Mouse (Mus musculus) hindbrain, embryonic 14.5 days (tissue): ENCODE measurements around the gene Ftcd. TPM values are rescaled to one million over a fixed set of nuclear protein-coding genes. Genes with fewer than 3 reads are reported as not detected.

Experiments
- ATAC-seq: fragments of 200-750 bp; cut with Nextera tagmentation; 2 replicates; pipeline ENCODE4 v1.8.0; 2017; ENCODE audit warnings: moderate number of reproducible peaks, mild to moderate bottlenecking, moderate TSS enrichment, moderate library complexity; ENCODE audit not compliant: low FRiP score
- DNase-seq: peaks from one replicate; pipeline ENCODE4 v3.0.0-alpha.2; 2015; ENCODE audit warnings: low spot score
- H3K27ac ChIP-seq: fragments of 300-500 bp; sonication (generic); 2 replicates; pipeline ENCODE4 v1.5.1; 2014; ENCODE audit warnings: mild to moderate bottlenecking, moderate library complexity
- H3K27me3 ChIP-seq: fragments of 300-500 bp; sonication (generic); 2 replicates; pipeline ENCODE4 v1.6.1; 2014; ENCODE audit warnings: mild to moderate bottlenecking, low read length, mixed read lengths; ENCODE audit not compliant: control insufficient read depth, insufficient read depth
- H3K36me3 ChIP-seq: fragments of 300-500 bp; sonication (generic); replicated peaks from 2 replicates; pipeline ENCODE4 v1.6.1; 2014; ENCODE audit not compliant: control insufficient read depth, insufficient read depth
- H3K4me1 ChIP-seq: fragments of 300-500 bp; sonication (generic); replicated peaks from 2 replicates; pipeline ENCODE4 v1.6.1; 2014; ENCODE audit warnings: antibody characterized with exemption, low read length, mixed read lengths; ENCODE audit not compliant: control insufficient read depth, insufficient read depth
- H3K4me2 ChIP-seq: fragments of 300-500 bp; sonication (generic); replicated peaks from 2 replicates; pipeline ENCODE4 v1.6.1; 2014; ENCODE audit warnings: mild to moderate bottlenecking, moderate library complexity
- H3K4me3 ChIP-seq: fragments of 300-500 bp; sonication (generic); replicated peaks from 2 replicates; pipeline ENCODE4 v1.5.1; 2014; ENCODE audit warnings: mild to moderate bottlenecking, low read length
- H3K9ac ChIP-seq: fragments of 300-500 bp; sonication (generic); 2 replicates; pipeline ENCODE4 v1.6.1; 2014
- H3K9me3 ChIP-seq: fragments of 300-500 bp; sonication (generic); 2 replicates; pipeline ENCODE4 v1.6.1; 2016; ENCODE audit warnings: low read length; ENCODE audit not compliant: control insufficient read depth
- WGBS: fragments of 180-500 bp; shearing (Covaris S2); extraction: QIAGEN DNeasy Blood & Tissue Kit; methylation state at CpG from one replicate; pipeline ENCODE4 v1.1.7; 2014; 5-methylcytosine and 5-hydroxymethylcytosine counted together
- polyA plus RNA-seq: library from polyadenylated mRNA; unstranded; fragments of >200 nt; fragmentation: Nextera tagmentation; extraction: Ambion mirVana; gene quantifications from 2 replicates; pipeline ENCODE4 v1.2.1, GENCODE M21; 2014

Ftcd gene
- polyA plus RNA-seq, 1 experiment from 2014 or later, result not detected

DNA sequence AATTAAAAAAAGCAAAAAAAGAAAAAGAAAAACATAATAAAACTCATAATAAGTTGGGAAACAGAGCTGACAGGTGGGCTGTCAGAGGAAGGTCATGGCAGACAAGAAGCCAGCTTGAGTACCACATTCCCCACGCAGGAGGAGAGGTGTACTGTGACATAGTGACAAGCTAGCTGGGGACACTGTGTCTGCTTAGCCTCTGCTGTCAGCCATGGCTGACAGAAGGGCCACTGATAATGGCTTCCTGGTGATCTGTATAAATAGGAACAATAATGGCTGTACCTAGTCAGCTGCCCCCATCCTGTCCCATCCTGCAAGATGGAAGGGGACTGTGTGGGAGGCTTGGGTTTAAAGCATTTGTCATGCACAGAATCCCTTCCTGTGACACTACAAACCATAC is 10.7 kb downstream of the Ftcd start:
- H3K9me3 ChIP-seq, result no peaks in the 10 kb centered on the region
- no peaks in the 10 kb centered on the region for H3K4me1 ChIP-seq
- no peak overlapping the region for H3K9ac ChIP-seq
- H3K4me3 ChIP-seq, result no peak overlapping the region
- no peak for ATAC-seq
- no peak overlapping the region for H3K4me2 ChIP-seq
- H3K36me3 ChIP-seq, result no peaks in the 10 kb centered on the region
- H3K27me3 ChIP-seq, result no peaks in the 10 kb centered on the region
- H3K27ac ChIP-seq, result no peak overlapping the region
- no peak for DNase-seq
- 47% methylated on average over 1 of the region's 1 CpGs for WGBS

DNA sequence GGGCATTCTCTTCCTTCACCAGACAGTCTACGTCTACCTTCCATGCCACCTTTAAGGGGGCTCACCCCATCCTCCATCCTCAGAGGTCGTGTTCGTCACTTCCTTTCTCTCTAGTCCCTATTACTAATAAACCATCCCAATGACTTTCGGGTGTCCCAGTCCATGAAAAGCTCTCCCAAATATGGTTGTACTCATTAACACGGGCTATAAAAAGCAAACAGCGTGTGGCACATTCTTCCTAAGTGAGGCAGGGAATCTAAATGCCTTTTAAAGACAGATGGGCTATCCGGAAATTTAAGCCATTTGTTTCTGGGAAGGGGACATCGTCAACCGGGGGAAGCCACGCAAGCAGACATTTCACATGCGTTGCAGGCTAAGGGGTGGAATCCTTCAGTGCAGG is 14.7 kb downstream of the Ftcd start:
- H3K9me3 ChIP-seq, result no peaks in the 10 kb centered on the region
- H3K27ac ChIP-seq, result no peak overlapping the region
- H3K4me1 ChIP-seq, result no peaks in the 10 kb centered on the region
- no peak overlapping the region for H3K4me2 ChIP-seq
- 86% methylated on average over 11 of the region's 11 CpGs for WGBS
- no peaks in the 10 kb centered on the region for H3K36me3 ChIP-seq
- no peak for DNase-seq
- ATAC-seq, result no peak
- H3K27me3 ChIP-seq, result no peaks in the 10 kb centered on the region
- H3K9ac ChIP-seq, result no peak overlapping the region
- H3K4me3 ChIP-seq, result no peak overlapping the region

DNA sequence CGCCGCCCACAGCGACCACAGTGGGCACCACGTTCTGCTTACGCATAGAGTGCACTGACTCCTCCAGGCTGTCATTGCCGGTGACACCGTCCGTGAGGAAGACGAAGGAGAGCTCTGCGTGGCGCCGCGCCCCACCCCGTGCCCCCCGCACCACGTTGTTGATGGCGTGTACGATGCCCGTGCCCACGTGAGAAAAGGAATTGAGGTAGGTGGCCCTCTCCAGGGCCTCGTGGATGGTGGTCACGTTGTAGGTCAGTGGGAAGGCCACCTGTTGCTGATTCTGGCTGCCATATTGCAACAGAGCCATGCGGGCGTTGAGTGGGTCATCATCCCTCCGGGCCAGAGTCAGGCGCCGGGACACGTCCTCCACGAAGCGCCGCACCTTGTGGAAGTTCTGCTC is 20.9 kb downstream of the Ftcd start:
- H3K4me3 ChIP-seq, result no peak overlapping the region
- no peak overlapping the region for H3K4me2 ChIP-seq
- no peaks in the 10 kb centered on the region for H3K4me1 ChIP-seq
- no peak overlapping the region for H3K27ac ChIP-seq
- ATAC-seq (no peak), DNase-seq (no peak)
- no peaks in the 10 kb centered on the region for H3K27me3 ChIP-seq
- 94% methylated on average over 31 of the region's 31 CpGs for WGBS
- H3K9me3 ChIP-seq, result no peaks in the 10 kb centered on the region
- H3K9ac ChIP-seq, result no peak overlapping the region
- H3K36me3 ChIP-seq, result no peaks in the 10 kb centered on the region

DNA sequence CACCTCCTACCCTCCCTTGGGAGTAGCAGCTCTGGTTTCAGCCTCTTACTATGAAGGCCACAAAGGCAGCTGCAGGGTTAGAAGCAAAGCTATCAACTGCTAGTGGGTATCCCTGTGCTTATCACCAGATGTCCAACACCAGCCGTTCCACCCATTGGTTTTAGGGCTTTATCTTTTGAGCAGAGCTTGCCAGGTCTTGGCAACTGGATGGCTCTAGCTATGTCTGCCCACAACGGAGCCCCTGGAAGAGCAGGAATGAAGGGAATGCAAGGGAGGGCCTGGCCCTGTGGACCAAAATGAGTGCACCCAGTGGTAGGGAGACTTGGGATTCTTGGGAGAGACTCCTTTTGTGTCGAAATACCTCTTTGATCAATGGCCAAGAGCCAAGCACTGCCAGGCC is 27.2 kb downstream of the Ftcd start:
- H3K4me1 ChIP-seq, result no peaks in the 10 kb centered on the region
- H3K27ac ChIP-seq, result no peak overlapping the region
- no peaks in the 10 kb centered on the region for H3K36me3 ChIP-seq
- no peak overlapping the region for H3K4me3 ChIP-seq
- H3K27me3 ChIP-seq, result no peaks in the 10 kb centered on the region
- ATAC-seq (no peak), DNase-seq (no peak)
- no peaks in the 10 kb centered on the region for H3K9me3 ChIP-seq
- H3K9ac ChIP-seq, result no peak overlapping the region
- 82% methylated on average over 3 of the region's 3 CpGs for WGBS
- H3K4me2 ChIP-seq, result no peak overlapping the region

DNA sequence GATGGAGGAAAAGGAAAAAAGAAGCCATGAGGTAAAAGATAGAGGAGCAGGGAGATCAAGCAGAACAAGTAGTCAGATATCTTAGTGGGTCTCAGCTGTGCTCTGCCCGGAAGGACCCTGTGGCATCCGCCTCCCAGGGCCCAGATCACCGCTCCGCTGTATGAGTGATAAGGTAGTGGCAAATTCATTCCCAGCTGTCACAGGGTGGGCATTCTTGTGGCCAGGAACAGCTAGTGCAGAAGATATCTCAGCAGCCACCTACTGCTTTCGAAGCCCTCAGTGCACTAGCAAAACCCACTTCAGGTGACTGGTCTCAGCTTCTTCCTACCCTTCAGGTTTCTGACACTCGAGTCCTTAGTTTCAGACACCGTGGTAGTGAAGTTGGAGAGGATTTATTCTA is 37.0 kb downstream of the Ftcd start:
- Histone ChIP-seq H3K27me3 (no peaks in the 10 kb centered on the region), H3K4me3 (no peak overlapping the region), H3K9ac (no peak overlapping the region), H3K36me3 (no peaks in the 10 kb centered on the region), H3K27ac (no peak overlapping the region), H3K4me1 (no peaks in the 10 kb centered on the region), H3K4me2 (no peak overlapping the region), H3K9me3 (no peaks in the 10 kb centered on the region)
- no peak for DNase-seq
- 92% methylated on average over 7 of the region's 7 CpGs for WGBS
- no peak for ATAC-seq

DNA sequence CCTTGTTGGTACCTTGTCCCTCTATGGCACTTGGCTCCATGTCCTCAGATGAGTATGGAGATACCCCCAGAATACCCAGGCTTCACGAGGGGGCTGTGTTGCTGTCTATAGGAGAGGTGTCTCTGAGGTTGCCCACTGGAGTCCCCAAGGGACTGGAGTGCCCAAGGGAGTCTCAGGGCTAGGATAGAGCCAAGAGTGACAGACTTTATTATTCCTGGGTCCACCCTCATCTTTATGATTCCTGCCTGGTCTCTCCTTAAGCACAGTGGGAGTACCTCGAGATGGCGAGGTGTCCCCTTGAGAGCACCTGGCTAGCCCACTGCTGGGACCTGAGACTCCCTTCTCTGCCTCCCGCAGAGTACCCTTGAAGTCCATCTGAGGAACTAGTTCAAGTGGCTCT is 47.0 kb downstream of the Ftcd start:
- Histone ChIP-seq H3K4me1 (peaks cover 8% of the 10 kb centered on the region), H3K9ac (0 out of 2 replicates have a peak overlapping the region, but pooled peaks have one; percentile 45), H3K4me3 (peak overlapping the region; percentile 31; the same call in 1 of the 2 replicates), H3K4me2 (peak overlapping the region; percentile 61; the same call in 1 of the 2 replicates), H3K27me3 (no peaks in the 10 kb centered on the region), H3K9me3 (no peaks in the 10 kb centered on the region), H3K27ac (no peak overlapping the region), H3K36me3 (no peaks in the 10 kb centered on the region)
- DNase-seq (no peak), ATAC-seq (no peak)
- 83% methylated on average over 4 of the region's 4 CpGs for WGBS

DNA sequence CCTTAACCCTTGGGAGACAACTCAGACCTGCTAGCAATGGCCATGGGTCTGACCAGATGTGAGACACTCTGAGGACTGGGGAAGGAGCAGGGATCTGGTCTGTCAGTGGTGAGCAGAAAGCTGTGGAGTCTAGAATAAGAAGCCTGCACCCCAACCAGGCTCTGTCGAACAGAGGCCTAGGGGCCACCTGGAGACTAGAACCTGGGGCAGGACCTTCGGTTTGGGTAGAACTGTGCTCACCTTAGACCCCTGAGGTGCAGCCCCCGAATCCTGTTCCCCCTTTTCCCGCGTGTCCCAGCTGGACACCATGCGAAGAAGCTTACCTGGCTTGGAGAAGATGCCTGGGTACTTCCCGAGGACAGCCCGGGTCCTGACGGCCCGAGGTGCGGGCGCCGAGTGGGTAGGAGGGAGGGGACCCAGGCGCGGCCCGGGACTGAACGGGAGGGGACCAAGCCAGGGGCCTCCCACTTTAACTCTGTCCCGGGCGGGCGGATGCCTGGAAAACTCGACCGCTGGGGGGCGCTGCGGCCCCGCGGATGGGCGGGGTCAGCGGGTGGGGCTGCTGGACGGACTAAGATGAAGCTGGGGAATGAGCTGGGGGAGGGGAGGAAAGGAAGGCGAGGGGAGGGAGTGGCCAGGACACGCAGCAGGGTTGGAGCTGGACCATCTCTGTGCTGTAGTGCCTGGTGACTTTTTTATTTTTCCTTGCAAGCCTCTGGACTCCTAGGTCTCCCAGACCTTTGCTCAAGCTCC is 47.7 kb downstream of the Ftcd start, which contains the start of gene Col6a2:
Gene Col6a2, minus strand, starts transcription at position 703 of the 753 bp plus-strand sequence.
- peak within 1 kb of the TSS; percentile 61 for H3K4me2 ChIP-seq
- H3K9me3 ChIP-seq, result no peaks in the 10 kb centered on the region
- WGBS, result under 1% methylated on average over 26 of the region's 31 CpGs
- H3K27me3 ChIP-seq, result no peaks in the 10 kb centered on the region
- no peak within 1 kb of the TSS for H3K27ac ChIP-seq
- peaks cover 8% of the 10 kb centered on the region for H3K4me1 ChIP-seq
- no peaks in the 10 kb centered on the region for H3K36me3 ChIP-seq
- DNase-seq (peak; percentile 72), ATAC-seq (peak; percentile 82)
- H3K9ac ChIP-seq, result peak within 1 kb of the TSS; percentile 45
- peak within 1 kb of the TSS; percentile 31 for H3K4me3 ChIP-seq

DNA sequence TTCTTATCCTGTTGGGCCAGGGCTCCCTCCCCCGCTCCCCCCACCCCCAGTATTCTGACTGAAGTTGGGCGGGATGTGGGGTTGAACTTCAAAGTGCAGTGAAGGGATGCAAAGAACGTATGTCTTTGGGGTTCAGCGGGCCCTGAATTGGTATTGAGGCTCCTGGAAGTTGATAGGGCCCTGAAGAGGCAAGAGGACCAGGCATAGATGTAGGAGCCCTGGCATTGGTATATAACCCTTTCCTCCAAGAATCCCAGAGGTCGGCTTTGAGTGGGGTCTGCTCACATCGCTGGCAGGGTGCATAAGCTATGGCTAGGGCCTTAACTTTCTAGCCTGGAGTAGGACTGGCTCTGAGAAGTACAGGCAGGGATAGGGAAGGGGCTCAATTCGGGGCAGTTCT is 48.3 kb downstream of the Ftcd start:
- Histone ChIP-seq H3K4me1 (peaks cover 8% of the 10 kb centered on the region), H3K4me2 (peak overlapping the region; percentile 61), H3K27ac (no peak overlapping the region), H3K9me3 (no peaks in the 10 kb centered on the region), H3K27me3 (no peaks in the 10 kb centered on the region), H3K36me3 (no peaks in the 10 kb centered on the region), H3K4me3 (0 out of 2 replicates have a peak overlapping the region, but pooled peaks have one; percentile 31), H3K9ac (no peak overlapping the region)
- 17% methylated on average over 7 of the region's 7 CpGs for WGBS
- ATAC-seq (no peak), DNase-seq (no peak)

DNA sequence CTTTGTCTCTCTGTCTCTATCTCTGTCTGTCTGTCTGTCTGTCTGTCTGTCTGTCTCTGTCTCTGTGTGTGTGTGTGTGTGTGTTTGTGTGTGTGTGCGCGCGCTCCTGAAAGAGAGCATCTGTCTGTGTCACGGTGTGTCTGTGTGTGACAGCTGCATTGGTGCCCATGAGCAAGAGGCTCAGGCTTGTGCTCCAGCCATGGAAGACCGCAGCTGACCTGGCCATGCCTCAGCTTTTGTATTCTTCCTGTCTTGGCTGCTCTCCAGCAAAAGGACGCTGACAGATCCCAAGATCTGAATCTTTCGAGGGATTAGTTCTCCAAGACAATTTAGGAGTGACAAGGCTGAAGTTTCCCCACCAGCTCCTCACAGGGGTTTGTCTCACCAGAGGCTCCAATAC is 49.5 kb downstream of the Ftcd start:
- Histone ChIP-seq H3K9me3 (no peaks in the 10 kb centered on the region), H3K27ac (no peak overlapping the region), H3K4me1 (peaks cover 8% of the 10 kb centered on the region), H3K27me3 (no peaks in the 10 kb centered on the region), H3K4me3 (no peak overlapping the region), H3K36me3 (no peaks in the 10 kb centered on the region), H3K4me2 (no peak overlapping the region), H3K9ac (no peak overlapping the region)
- WGBS, result 68% methylated on average over 7 of the region's 7 CpGs
- no peak for DNase-seq
- ATAC-seq, result no peak
